Mouse (Mus musculus) midbrain, embryonic 11.5 days (tissue): Measurements from ENCODE around the gene Abi1. TPM values are rescaled to one million over a fixed set of nuclear protein-coding genes. Genes with fewer than 3 reads are reported as not detected.
"Not testable (repeated sequence)": the region's sequence is repeated elsewhere in the genome, so short reads cannot be mapped to it uniquely, and the experiment has no call there.

Source experiments
- ATAC-seq: fragments of 200-750 bp; cut with Nextera tagmentation; 2 replicates; pipeline ENCODE4 v1.8.0; 2017; ENCODE audit warnings: moderate TSS enrichment, moderate library complexity; ENCODE audit not compliant: low FRiP score
- DNase-seq: peaks from one replicate; pipeline ENCODE4 v3.0.0; 2015; ENCODE audit warnings: low spot score; ENCODE audit errors: missing footprints
- H3K27ac ChIP-seq: fragments of 300-500 bp; sonication (generic); 2 replicates; pipeline ENCODE4 v1.5.1; 2014; ENCODE audit warnings: low read depth, low read length
- H3K27me3 ChIP-seq: fragments of 300-500 bp; sonication (generic); 2 replicates; pipeline ENCODE4 v1.6.1; 2014; ENCODE audit warnings: mild to moderate bottlenecking, low read length, moderate library complexity, mixed read lengths; ENCODE audit not compliant: control insufficient read depth, insufficient read depth
- H3K36me3 ChIP-seq: fragments of 300-500 bp; sonication (generic); 2 replicates; pipeline ENCODE4 v1.6.1; 2014; ENCODE audit warnings: mild to moderate bottlenecking, low read length, moderate library complexity, mixed read lengths; ENCODE audit not compliant: control insufficient read depth, insufficient read depth
- H3K4me1 ChIP-seq: fragments of 300-500 bp; sonication (generic); 2 replicates; pipeline ENCODE4 v1.6.1; 2014; ENCODE audit warnings: low read length; ENCODE audit not compliant: control insufficient read depth, insufficient read depth
- H3K4me2 ChIP-seq: fragments of 300-500 bp; sonication (generic); 2 replicates; pipeline ENCODE4 v1.6.1; 2014; ENCODE audit warnings: mild to moderate bottlenecking, moderate library complexity
- H3K4me3 ChIP-seq: fragments of 300-500 bp; sonication (generic); 2 replicates; pipeline ENCODE4 v1.5.1; 2014; ENCODE audit warnings: low read depth, low read length
- H3K9ac ChIP-seq: fragments of 300-500 bp; sonication (generic); 2 replicates; pipeline ENCODE4 v1.6.1; 2014; ENCODE audit warnings: low read length
- H3K9me3 ChIP-seq: fragments of 300-500 bp; sonication (generic); 2 replicates; pipeline ENCODE4 v1.6.1; 2016; ENCODE audit warnings: low read length; ENCODE audit not compliant: control insufficient read depth
- WGBS: fragments of 180-500 bp; shearing (Covaris S2); extraction: QIAGEN DNeasy Blood & Tissue Kit; methylation state at CpG from one replicate; pipeline ENCODE4 v1.1.7; 2014; 5-methylcytosine and 5-hydroxymethylcytosine counted together
- polyA plus RNA-seq: library from polyadenylated mRNA; unstranded; fragments of >200 nt; fragmentation: Nextera tagmentation; extraction: Ambion mirVana; gene quantifications from 2 replicates; pipeline ENCODE4 v1.2.1, GENCODE M21; 2014

Abi1 gene
- polyA plus RNA-seq, 1 experiment from 2014 or later: 40.6 TPM

DNA sequence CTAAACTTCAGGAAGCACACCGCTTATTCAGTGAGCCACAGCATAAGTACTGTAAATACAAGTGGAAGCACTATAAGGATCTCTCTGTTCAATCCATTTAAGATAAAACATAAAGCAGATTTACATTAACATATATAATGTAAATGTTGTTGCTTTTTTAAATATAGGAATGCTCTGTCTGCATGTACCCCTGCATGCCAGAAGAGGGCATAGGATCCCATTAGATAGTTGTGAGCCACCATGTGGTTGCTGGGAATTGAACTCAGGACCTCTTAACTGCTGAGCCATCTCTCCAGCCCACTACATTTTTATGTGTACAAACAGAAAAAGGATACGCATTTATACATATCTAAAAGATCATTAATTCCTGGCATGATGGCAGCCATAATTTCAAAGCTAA lies 78.4 kb downstream of the Abi1 start:
- ATAC-seq (no peak), DNase-seq (no peak)
- Histone ChIP-seq H3K9ac (no peak overlapping the region), H3K27me3 (no peaks in the 10 kb centered on the region), H3K36me3 (no peaks in the 10 kb centered on the region), H3K4me3 (no peak overlapping the region), H3K9me3 (no peaks in the 10 kb centered on the region), H3K4me2 (no peak overlapping the region), H3K27ac (no peak overlapping the region), H3K4me1 (no peaks in the 10 kb centered on the region)
- 96% methylated on average over 2 of the region's 2 CpGs for WGBS

GRCm38 (mm10) chr2:22957415-22957814 lies 82.6 kb downstream of the Abi1 start:
- H3K9ac ChIP-seq: no peak overlapping the region
- no peaks in the 10 kb centered on the region for H3K9me3 ChIP-seq
- H3K4me3 ChIP-seq: no peak overlapping the region
- no peaks in the 10 kb centered on the region for H3K27me3 ChIP-seq
- DNase-seq (no peak), ATAC-seq (no peak)
- 79% methylated on average over 1 of the region's 1 CpGs for WGBS
- H3K4me2 ChIP-seq: no peak overlapping the region
- H3K27ac ChIP-seq: no peak overlapping the region
- H3K4me1 ChIP-seq: no peaks in the 10 kb centered on the region
- no peaks in the 10 kb centered on the region for H3K36me3 ChIP-seq

DNA sequence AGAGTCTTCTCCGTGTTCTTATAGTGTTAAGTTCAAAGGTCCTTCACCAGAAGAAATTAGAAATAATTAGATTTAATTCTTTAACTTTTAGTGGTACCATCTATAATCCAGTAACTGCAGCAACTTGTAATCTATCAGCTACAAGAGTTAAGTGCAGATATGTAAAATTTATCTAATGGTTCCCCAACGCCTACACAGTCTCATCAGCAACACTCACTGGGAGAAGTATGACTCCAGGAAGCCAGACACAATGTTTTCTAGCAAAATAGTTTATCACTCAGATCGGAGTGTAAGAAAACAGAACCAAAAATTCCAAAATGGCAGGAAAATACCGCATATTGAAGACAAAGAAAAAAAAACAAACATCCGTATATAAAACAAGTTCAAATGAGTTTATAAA lies 84.1 kb downstream of the Abi1 start:
- Histone ChIP-seq H3K9me3 (no peaks in the 10 kb centered on the region), H3K27ac (no peak overlapping the region), H3K4me2 (no peak overlapping the region), H3K27me3 (no peaks in the 10 kb centered on the region), H3K9ac (no peak overlapping the region), H3K4me1 (no peaks in the 10 kb centered on the region), H3K36me3 (no peaks in the 10 kb centered on the region), H3K4me3 (no peak overlapping the region)
- 90% methylated on average over 5 of the region's 5 CpGs for WGBS
- DNase-seq (no peak), ATAC-seq (no peak)

GRCm38 (mm10) chr2:22954278-22954677 lies 85.8 kb downstream of the Abi1 start:
- Histone ChIP-seq H3K4me3 (no peak overlapping the region), H3K36me3 (no peaks in the 10 kb centered on the region), H3K27me3 (no peaks in the 10 kb centered on the region), H3K9ac (no peak overlapping the region), H3K9me3 (no peaks in the 10 kb centered on the region), H3K27ac (no peak overlapping the region), H3K4me2 (no peak overlapping the region), H3K4me1 (no peaks in the 10 kb centered on the region)
- DNase-seq (no peak), ATAC-seq (no peak)
- 93% methylated on average over 4 of the region's 4 CpGs for WGBS

- ATAC-seq (no peak), DNase-seq (no peak)
- Histone ChIP-seq H3K9ac (no peak overlapping the region), H3K36me3 (no peaks in the 10 kb centered on the region), H3K27ac (no peak overlapping the region), H3K4me1 (no peaks in the 10 kb centered on the region), H3K27me3 (no peaks in the 10 kb centered on the region), H3K4me2 (no peak overlapping the region), H3K9me3 (no peaks in the 10 kb centered on the region), H3K4me3 (no peak overlapping the region)
- 54% methylated on average over 4 of the region's 4 CpGs for WGBS
These were observed 90.1 kb downstream of the Abi1 start for GRCm38 (mm10) chr2:22949956-22950355.

DNA sequence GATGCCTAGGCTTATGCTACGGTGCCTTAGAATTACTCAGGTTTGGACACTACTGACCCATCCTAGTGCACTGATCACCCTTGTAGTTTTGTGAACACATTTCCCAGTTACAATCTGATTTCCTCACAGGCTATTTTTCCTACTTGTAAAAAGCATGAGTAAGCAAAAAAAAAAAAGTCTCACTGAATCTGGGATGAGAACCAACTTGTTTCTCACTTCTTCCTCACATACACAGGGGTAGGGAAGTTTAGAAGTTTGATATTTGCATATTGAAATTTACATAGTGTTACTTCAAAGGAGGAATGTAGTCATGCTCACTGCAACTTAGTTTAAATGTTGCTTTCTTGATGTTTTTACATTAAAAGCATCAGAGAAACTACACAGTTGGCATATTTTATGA lies 106.5 kb downstream of the Abi1 start:
- Histone ChIP-seq H3K27ac (no peak overlapping the region), H3K36me3 (peaks cover 3% of the 10 kb centered on the region; the same call in 1 of the 2 replicates), H3K9me3 (no peaks in the 10 kb centered on the region), H3K4me3 (no peak overlapping the region), H3K4me2 (no peak overlapping the region), H3K27me3 (no peaks in the 10 kb centered on the region), H3K9ac (no peak overlapping the region), H3K4me1 (no peaks in the 10 kb centered on the region)
- 77% methylated on average over 1 of the region's 1 CpGs for WGBS
- ATAC-seq (no peak), DNase-seq (no peak)

DNA sequence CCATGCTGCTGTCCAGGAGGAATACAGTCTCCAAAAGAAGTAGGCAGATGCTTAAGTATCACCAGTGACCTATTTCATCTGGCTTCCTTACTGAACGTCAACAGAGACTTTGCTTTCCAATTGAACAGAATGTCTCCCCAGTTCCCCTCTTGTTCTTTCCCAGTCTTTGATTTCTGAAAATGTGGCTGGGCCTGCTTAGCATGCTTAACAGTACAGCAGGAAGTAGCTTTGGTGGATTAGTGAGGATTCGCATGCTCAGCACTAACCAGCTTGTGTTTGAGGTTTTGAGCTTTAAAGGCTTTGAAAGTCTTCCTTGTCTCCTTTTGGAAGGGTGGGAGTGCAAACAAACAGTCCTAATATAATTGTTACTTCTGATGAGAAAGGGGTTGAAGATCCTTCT lies 111.8 kb downstream of the Abi1 start:
- Histone ChIP-seq H3K9ac (no peak overlapping the region), H3K27ac (no peak overlapping the region), H3K27me3 (no peaks in the 10 kb centered on the region), H3K4me1 (no peaks in the 10 kb centered on the region), H3K9me3 (no peaks in the 10 kb centered on the region), H3K4me3 (no peak overlapping the region), H3K36me3 (peaks cover 3% of the 10 kb centered on the region; the same call in 1 of the 2 replicates), H3K4me2 (no peak overlapping the region)
- ATAC-seq (no peak), DNase-seq (no peak)
- 52% methylated on average over 2 of the region's 2 CpGs for WGBS

- not testable (repeated sequence) for H3K27ac ChIP-seq, H3K4me1 ChIP-seq, DNase-seq, H3K9ac ChIP-seq, ATAC-seq, H3K36me3 ChIP-seq, H3K27me3 ChIP-seq, H3K4me2 ChIP-seq, H3K4me3 ChIP-seq, H3K9me3 ChIP-seq
- 91% methylated on average over 2 of the region's 3 CpGs for WGBS
These were observed 114.1 kb downstream of the Abi1 start for GRCm38 (mm10) chr2:22925911-22926310.

- ATAC-seq: no peak
- 93% methylated on average over 2 of the region's 2 CpGs for WGBS
These were observed 121.4 kb downstream of the Abi1 start for GRCm38 (mm10) chr2:22918651-22919050.

DNA sequence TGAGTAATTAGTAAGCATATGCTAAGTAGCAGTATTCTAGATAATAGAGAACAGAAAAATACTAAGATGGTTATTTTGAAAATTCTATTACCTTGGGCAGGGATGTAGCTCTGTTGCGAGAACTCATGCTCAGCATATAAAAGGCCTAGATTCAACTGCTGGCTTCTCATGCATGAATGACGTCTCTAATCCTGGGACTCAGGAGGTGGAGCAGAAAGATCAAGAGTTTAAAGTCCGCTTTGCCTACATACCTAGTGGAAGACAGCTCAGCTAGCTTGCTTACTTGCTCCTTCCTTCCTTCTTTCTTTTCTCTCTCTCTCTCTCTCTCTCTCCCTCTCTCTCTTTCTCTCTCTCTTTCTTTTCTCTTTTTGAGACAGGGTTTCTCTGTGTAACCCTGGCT lies 125.6 kb downstream of the Abi1 start:
- Histone ChIP-seq H3K27ac (no peak overlapping the region), H3K9ac (no peak overlapping the region), H3K4me3 (no peak overlapping the region), H3K4me1 (no peaks in the 10 kb centered on the region), H3K36me3 (peaks cover 6% of the 10 kb centered on the region), H3K9me3 (no peaks in the 10 kb centered on the region), H3K4me2 (no peak overlapping the region), H3K27me3 (no peaks in the 10 kb centered on the region)
- WGBS: 64% methylated on average over 3 of the region's 3 CpGs
- no peak for ATAC-seq
- no peak for DNase-seq

More at GRCm38 (mm10) chr2:22918651-22919050, 121.4 kb downstream of the Abi1 start:
- Histone ChIP-seq H3K27me3 (no peaks in the 10 kb centered on the region), H3K9ac (no peak overlapping the region), H3K4me2 (no peak overlapping the region), H3K4me3 (no peak overlapping the region), H3K27ac (no peak overlapping the region), H3K36me3 (peaks cover 6% of the 10 kb centered on the region), H3K4me1 (no peaks in the 10 kb centered on the region), H3K9me3 (no peaks in the 10 kb centered on the region)
- no peak for DNase-seq
